In the genomic region with DNA sequence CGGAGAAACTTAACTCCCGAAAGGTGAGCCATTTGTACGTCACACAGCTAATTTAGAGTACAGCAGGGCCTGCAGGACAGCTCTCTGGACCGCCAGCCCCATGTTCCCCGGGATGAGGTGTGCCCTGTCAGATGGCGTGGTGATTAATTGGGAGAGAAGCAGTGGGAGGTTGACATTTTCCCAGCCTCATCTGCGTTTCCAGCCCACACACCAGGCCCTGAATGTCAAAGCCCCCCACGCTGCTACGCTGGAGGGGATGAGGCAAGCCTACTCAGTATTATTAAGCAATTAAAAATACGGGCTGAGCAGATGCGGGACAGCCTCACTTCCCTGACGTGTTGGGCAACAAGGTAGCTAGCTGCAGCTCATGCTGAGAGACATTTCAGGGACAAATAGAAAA, we compare ENCODE assay signal across 17 mouse cellular contexts.
A peak's percentile ranks its signal among the peaks of the same experiment; 100 is the strongest.
DNase-seq lines count a peak whose midpoint lies in the region; ATAC-seq lines count a peak whose summit lies in the region.
"Had no signal": no experiment of that assay in that cellular context is flagged by ENCODE, and none has a peak within 500 bp of the region (broad histone marks: within the 10 kb centered on the region; RNA-seq: fewer than 3 reads in every experiment).

No protein-coding gene starts in this region.

- H3K27ac ChIP-seq in hindbrain, embryonic 10.5 days: no peak overlapping the region
- no peak overlapping the region for H3K27ac ChIP-seq in hindbrain, embryonic 14.5 days
- no peak overlapping the region for H3K27ac ChIP-seq in neural tube, embryonic 11.5 days (ENCODE audit: low read depth, low read length)
- H3K27ac ChIP-seq in neural tube, embryonic 15.5 days (replicated peaks): no peak overlapping the region
- no peak overlapping the region for H3K27ac ChIP-seq in midbrain, embryonic 10.5 days (replicated peaks)
- H3K27ac ChIP-seq: embryonic facial prominence, embryonic 15.5 days; liver, embryonic 12.5 days; lung, embryonic 15.5 days had no signal

- no peak overlapping the region for H3K4me3 ChIP-seq in hindbrain, embryonic 10.5 days
- no peak overlapping the region for H3K4me3 ChIP-seq in hindbrain, embryonic 14.5 days (replicated peaks; ENCODE audit: low read length)
- no peak overlapping the region for H3K4me3 ChIP-seq in neural tube, embryonic 11.5 days (ENCODE audit: low read depth, low read length)
- no peak overlapping the region for H3K4me3 ChIP-seq in neural tube, embryonic 15.5 days (replicated peaks)
- no peak overlapping the region for H3K4me3 ChIP-seq in midbrain, embryonic 10.5 days
- H3K4me3 ChIP-seq: embryonic facial prominence, embryonic 15.5 days; liver, embryonic 12.5 days; lung, embryonic 15.5 days had no signal

- WGBS in hindbrain, embryonic 10.5 days: 64% methylated on average over 12 of the region's 12 CpGs
- 39% methylated on average over 12 of the region's 12 CpGs for WGBS in hindbrain, embryonic 14.5 days
- WGBS in neural tube, embryonic 11.5 days: 36% methylated on average over 12 of the region's 12 CpGs
- WGBS in neural tube, embryonic 15.5 days: 33% methylated on average over 12 of the region's 12 CpGs
- WGBS in midbrain, embryonic 10.5 days: 84% methylated on average over 12 of the region's 12 CpGs

- H3K4me1 ChIP-seq in hindbrain, embryonic 10.5 days (replicated peaks): 0 out of 2 replicates have a peak, but pooled peaks cover 3% of the 10 kb centered on the region
- peaks cover 3% of the 10 kb centered on the region; the same call in 1 of the 2 replicates for H3K4me1 ChIP-seq in hindbrain, embryonic 14.5 days (replicated peaks; ENCODE audit: control insufficient read depth, insufficient read depth, low read length)
- no peaks in the 10 kb centered on the region for H3K4me1 ChIP-seq in neural tube, embryonic 11.5 days (ENCODE audit: control insufficient read depth, insufficient read depth, low read length)
- H3K4me1 ChIP-seq in neural tube, embryonic 15.5 days: peaks cover 6% of the 10 kb centered on the region; the same call in 1 of the 2 replicates
- H3K4me1 ChIP-seq in midbrain, embryonic 10.5 days: no peaks in the 10 kb centered on the region
- H3K4me1 ChIP-seq: embryonic facial prominence, embryonic 15.5 days; liver, embryonic 12.5 days; lung, embryonic 15.5 days had no signal

- H3K9ac ChIP-seq in hindbrain, embryonic 14.5 days: no peak overlapping the region
- H3K9ac ChIP-seq in neural tube, embryonic 11.5 days (ENCODE audit: low read length): no peak overlapping the region
- no peak overlapping the region for H3K9ac ChIP-seq in neural tube, embryonic 15.5 days (replicated peaks)
- H3K9ac ChIP-seq: embryonic facial prominence, embryonic 15.5 days; liver, embryonic 12.5 days; lung, embryonic 15.5 days had no signal

- no peaks in the 10 kb centered on the region for H3K36me3 ChIP-seq in hindbrain, embryonic 10.5 days
- H3K36me3 ChIP-seq in hindbrain, embryonic 14.5 days (replicated peaks; ENCODE audit: control insufficient read depth, insufficient read depth): no peaks in the 10 kb centered on the region
- H3K36me3 ChIP-seq in neural tube, embryonic 11.5 days (ENCODE audit: control insufficient read depth, insufficient read depth, low read length): no peaks in the 10 kb centered on the region
- no peaks in the 10 kb centered on the region for H3K36me3 ChIP-seq in neural tube, embryonic 15.5 days
- H3K36me3 ChIP-seq in midbrain, embryonic 10.5 days: no peaks in the 10 kb centered on the region
- H3K36me3 ChIP-seq: embryonic facial prominence, embryonic 15.5 days; liver, embryonic 12.5 days; lung, embryonic 15.5 days had no signal

- DNase-seq in hindbrain, embryonic 10.5 days (ENCODE audit: low spot score): peak; percentile 6
- DNase-seq in hindbrain, embryonic 14.5 days (ENCODE audit: low spot score): no peak
- DNase-seq in neural tube, embryonic 11.5 days (ENCODE audit: low spot score): peak; percentile 31
- DNase-seq in layer of hippocampus, postnatal 14 days (ENCODE audit: low spot score in 2 of 2): peak; percentile 39 to 54
- DNase-seq in right cerebral cortex, postnatal 10 days (ENCODE audit: low spot score in 2 of 2): peak; percentile 26 to 36
- no peak for DNase-seq in cerebellum, postnatal 10 days
- no peak for DNase-seq in midbrain, embryonic 10.5 days (ENCODE audit: low spot score)
- DNase-seq: adrenal gland, postnatal 10 days; cerebellum, adult 9-10 months; heart, adult 18-20 months; thymus, postnatal 25 days had no signal

- H3K9me3 ChIP-seq in hindbrain, embryonic 10.5 days: no peaks in the 10 kb centered on the region
- no peaks in the 10 kb centered on the region for H3K9me3 ChIP-seq in hindbrain, embryonic 14.5 days (ENCODE audit: control insufficient read depth, low read length)
- no peaks in the 10 kb centered on the region for H3K9me3 ChIP-seq in neural tube, embryonic 11.5 days (ENCODE audit: control insufficient read depth, low read length)
- H3K9me3 ChIP-seq in neural tube, embryonic 15.5 days (replicated peaks): no peaks in the 10 kb centered on the region
- no peaks in the 10 kb centered on the region for H3K9me3 ChIP-seq in midbrain, embryonic 10.5 days (replicated peaks)
- H3K9me3 ChIP-seq: embryonic facial prominence, embryonic 15.5 days; liver, embryonic 12.5 days; lung, embryonic 15.5 days had no signal

- no peaks in the 10 kb centered on the region for H3K27me3 ChIP-seq in hindbrain, embryonic 10.5 days (ENCODE audit: insufficient read depth, poor library complexity, severe bottlenecking)
- no peaks in the 10 kb centered on the region for H3K27me3 ChIP-seq in hindbrain, embryonic 14.5 days (ENCODE audit: control insufficient read depth, insufficient read depth, low read length)
- H3K27me3 ChIP-seq in neural tube, embryonic 11.5 days (ENCODE audit: control insufficient read depth, insufficient read depth, low read length): no peaks in the 10 kb centered on the region
- H3K27me3 ChIP-seq in neural tube, embryonic 15.5 days (replicated peaks): no peaks in the 10 kb centered on the region
- no peaks in the 10 kb centered on the region for H3K27me3 ChIP-seq in midbrain, embryonic 10.5 days (ENCODE audit: low read depth, poor library complexity, severe bottlenecking)
- H3K27me3 ChIP-seq: CH12.LX; embryonic facial prominence, embryonic 15.5 days; liver, embryonic 12.5 days; lung, embryonic 15.5 days had no signal

- no peak for ATAC-seq in hindbrain, embryonic 14.5 days (ENCODE audit: low FRiP score)
- no peak for ATAC-seq in neural tube, embryonic 11.5 days (ENCODE audit: insufficient read depth, low FRiP score, low TSS enrichment)
- no peak for ATAC-seq in neural tube, embryonic 15.5 days (ENCODE audit: low FRiP score)
- ATAC-seq: forebrain, embryonic 14.5 days; liver, embryonic 12.5 days had no signal

- no peak overlapping the region for H3K4me2 ChIP-seq in hindbrain, embryonic 14.5 days (replicated peaks)
- no peak overlapping the region for H3K4me2 ChIP-seq in neural tube, embryonic 11.5 days (ENCODE audit: low read depth)
- H3K4me2 ChIP-seq in neural tube, embryonic 15.5 days: no peak overlapping the region
- H3K4me2 ChIP-seq: embryonic facial prominence, embryonic 15.5 days; liver, embryonic 12.5 days; lung, embryonic 15.5 days had no signal

Comparison
In these comparisons a context has a peak if more than half of its experiments do, and no peak if none do; other contexts are left out.
1. DNase-seq: peak in hindbrain, embryonic 10.5 days (single experiment), neural tube, embryonic 11.5 days (single experiment), layer of hippocampus, postnatal 14 days (2 of 2) and right cerebral cortex, postnatal 10 days (2 of 2); none in hindbrain, embryonic 14.5 days (single experiment), cerebellum, postnatal 10 days (0 of 2) and midbrain, embryonic 10.5 days (single experiment).